Mouse (Mus musculus) adrenal gland, postnatal 0 days (tissue): ENCODE data around the gene Pola2. TPM values are rescaled to one million over a fixed set of nuclear protein-coding genes. Genes with fewer than 3 reads are reported as not detected.

ENCODE experiments used
- polyA plus RNA-seq: library from polyadenylated mRNA; unstranded; fragments of >200 nt; fragmentation: Nextera tagmentation; extraction: Ambion mirVana; gene quantifications from 2 replicates; pipeline ENCODE4 v1.2.1, GENCODE M21; 2015

Gene Pola2
- polyA plus RNA-seq, result 19.6 and 27.3 TPM in 2 replicates

DNA sequence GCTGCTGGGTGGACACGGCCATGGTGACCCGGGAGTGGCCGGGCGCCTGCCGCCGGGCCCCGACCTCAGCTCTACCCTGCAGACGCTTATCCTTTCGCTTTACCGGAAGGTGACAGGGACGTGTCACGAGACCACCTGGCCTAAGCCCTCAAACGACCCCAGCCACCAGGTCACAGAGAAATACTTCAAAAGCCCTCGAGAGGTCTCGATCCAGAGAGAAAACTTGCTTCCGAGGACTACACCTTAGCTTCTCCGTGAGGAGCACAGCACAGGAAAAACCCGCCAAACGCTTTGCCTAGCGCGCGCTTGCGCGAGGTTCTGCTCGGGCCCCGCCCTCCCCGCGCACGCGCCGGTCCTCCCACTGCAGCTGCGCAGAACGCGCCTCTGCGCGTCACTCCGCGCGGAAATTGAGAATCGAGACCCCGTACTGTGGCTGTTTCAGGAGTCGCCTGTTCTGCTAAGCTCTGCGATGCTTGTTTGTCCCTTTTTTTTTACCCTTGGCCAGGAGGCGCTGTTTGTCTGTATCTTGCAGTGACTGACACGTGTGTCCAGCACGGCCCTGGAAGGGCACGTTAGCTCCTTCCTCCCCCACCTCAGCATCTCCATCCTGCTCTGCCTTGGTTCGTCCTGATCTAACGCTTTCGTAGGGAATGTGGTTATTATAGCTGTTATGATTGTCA is at the start of gene Pola2:
Gene Pola2, minus strand, starts transcription at position 320 of the 680 bp plus-strand sequence.

DNA sequence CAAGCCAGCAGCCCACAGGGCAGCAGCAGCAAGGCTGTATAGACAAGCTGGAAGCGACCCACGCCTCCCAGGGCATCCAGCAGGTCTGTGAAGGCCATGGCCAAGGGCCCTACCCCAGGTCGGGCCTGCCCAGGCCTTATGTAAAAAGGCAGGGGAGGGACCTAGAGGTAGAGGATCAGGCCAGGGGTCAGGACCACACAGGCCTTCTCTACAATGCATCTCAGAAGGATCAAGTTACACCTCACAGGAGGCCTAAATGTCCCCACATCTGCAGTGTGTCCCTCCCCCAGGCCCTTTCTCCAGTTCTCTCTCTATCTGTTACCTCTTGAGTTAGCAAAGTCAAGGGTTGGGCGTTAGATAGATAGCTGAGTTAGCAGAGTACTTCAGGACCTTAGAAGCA is 22.0 kb upstream of the Pola2 start, which contains the start of gene Slc22a20:
Gene Slc22a20, minus strand, starts transcription at position 101 of the 400 bp plus-strand sequence.

DNA sequence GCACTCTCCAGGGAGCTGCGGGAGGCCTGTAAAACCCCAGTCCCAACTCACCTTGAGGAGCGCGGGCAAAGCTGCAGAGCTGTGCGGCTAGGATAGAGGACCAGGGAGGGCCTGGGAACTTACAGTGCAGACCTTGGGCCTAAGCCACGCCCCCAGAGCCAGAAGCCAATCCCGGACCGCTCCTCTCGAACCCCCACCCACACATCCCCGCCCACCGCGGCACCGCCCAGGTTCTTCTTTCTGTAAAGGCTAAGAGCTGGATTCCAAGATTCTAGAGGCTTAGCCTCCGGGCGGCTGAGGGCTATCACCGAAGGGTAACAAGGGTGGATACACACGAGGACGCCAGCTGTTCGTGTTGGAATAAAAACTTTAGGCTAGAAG is 39.3 kb downstream of the Pola2 start, which contains the start of gene Cdc42ep2:
Gene Cdc42ep2, minus strand, starts transcription at position 104 of the 381 bp plus-strand sequence.

DNA sequence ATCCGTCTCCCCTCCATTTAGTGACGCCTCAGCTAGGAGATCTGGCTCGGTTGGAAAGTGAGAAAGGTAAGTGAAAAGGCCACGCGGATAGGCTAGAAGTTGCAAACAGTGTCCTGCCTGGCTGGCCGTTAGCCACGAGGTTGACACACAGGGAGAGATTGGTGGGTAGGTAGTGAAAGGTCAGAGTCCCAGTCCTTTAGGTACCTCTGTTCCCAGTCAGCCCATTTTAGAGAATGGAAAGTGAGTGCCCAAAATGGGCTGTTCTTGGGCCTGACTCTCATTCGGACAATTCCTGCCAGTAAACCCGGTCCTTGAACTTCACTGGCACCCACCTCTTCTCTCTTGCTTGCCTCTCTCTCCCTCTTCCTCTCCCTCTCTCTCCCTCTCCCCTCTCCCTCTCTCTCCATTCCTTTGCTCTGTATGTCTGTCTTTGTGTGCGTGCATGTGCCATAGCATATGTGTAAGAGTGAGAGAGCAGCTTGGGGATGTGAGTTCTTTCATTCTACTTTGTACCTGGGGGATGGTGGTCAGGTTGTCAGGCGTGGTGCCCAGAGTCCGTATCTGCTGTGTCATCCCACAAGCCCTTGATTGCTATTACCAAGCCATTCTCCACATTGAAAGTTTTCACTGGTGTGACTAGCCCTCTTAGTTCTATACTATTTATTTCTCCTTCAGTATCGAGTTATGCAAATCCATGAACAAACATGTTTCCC is 50.8 kb downstream of the Pola2 start, which contains the start of gene Dpf2:
Gene Dpf2, minus strand, starts transcription at position 4 of the 713 bp plus-strand sequence.

DNA sequence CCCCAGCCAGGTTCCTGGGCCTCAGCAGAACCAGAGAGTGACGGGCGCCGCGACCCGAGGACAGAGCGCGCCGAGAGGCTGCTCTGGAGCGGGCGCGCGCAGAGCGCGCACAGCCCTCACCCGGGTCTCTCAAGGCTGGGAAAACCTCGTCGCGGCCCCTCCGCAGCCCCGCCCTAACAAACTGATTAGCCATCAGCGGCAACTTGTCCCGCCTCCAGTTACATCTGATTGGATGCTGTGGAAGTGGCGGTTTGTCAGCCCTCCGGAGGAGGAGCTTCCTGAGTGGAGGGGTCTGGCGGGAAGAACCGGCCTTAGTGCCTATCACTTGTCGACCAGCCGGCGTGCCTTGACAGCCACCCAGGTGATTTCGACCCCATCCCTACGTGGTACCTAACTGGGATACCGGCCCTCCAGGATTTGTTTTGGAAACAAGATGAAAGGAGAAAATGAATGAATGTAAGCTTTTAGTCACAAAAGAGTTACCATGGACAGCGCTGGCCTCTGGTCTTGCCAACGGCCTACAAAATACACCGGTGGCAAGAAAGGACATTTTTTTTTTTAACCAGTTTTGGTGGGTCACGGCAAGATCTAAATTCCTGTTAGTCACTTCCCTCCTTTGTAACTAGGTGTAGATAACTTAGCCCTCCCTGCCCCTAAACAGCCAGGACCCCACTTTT is 69.9 kb downstream of the Pola2 start, which contains the start of gene Tigd3:
Gene Tigd3, minus strand, starts transcription at position 148 of the 677 bp plus-strand sequence.

Other genes with a start within 250 kb of the Pola2 start
- gene Ehbp1l1, start 237.9 kb downstream of the Pola2 start, polyA plus RNA-seq, result 20.3 and 23.5 TPM in 2 replicates
- 86.7 and 91.8 TPM in 2 replicates for gene Fam89b, start 234.5 kb downstream of the Pola2 start, polyA plus RNA-seq
- gene Ltbp3, start 223.3 kb downstream of the Pola2 start, polyA plus RNA-seq, result 50.6 and 57.0 TPM in 2 replicates
- gene Scyl1, start 192.8 kb downstream of the Pola2 start, polyA plus RNA-seq, result 50.3 and 69.4 TPM in 2 replicates
- 19.3 and 42.3 TPM in 2 replicates for gene Frmd8, start 88.9 kb downstream of the Pola2 start, polyA plus RNA-seq
- 9.9 and 23.2 TPM in 2 replicates for gene Slc25a45, start 86.4 kb downstream of the Pola2 start, polyA plus RNA-seq
- gene Tigd3, start 70.1 kb downstream of the Pola2 start, polyA plus RNA-seq, result 2.2 and 3.1 TPM in 2 replicates
- gene Dpf2, start 51.2 kb downstream of the Pola2 start, polyA plus RNA-seq, result 52.8 and 74.8 TPM in 2 replicates
- gene Cdc42ep2, start 39.4 kb downstream of the Pola2 start, polyA plus RNA-seq, result 10.5 and 12.6 TPM in 2 replicates
- gene Slc22a20, start 21.9 kb upstream of the Pola2 start, polyA plus RNA-seq, result not detected in 2 replicates
- gene Capn1, start 51.7 kb upstream of the Pola2 start, polyA plus RNA-seq, result 13.9 and 14.2 TPM in 2 replicates
- gene Syvn1, start 82.4 kb upstream of the Pola2 start, polyA plus RNA-seq, result 20.3 and 29.1 TPM in 2 replicates
- gene Mrpl49, start 93.6 kb upstream of the Pola2 start, polyA plus RNA-seq, result 47.4 and 63.4 TPM in 2 replicates
- gene Fau, start 93.6 kb upstream of the Pola2 start, polyA plus RNA-seq, result 839 and 888 TPM in 2 replicates
- gene Znhit2, start 97.0 kb upstream of the Pola2 start, polyA plus RNA-seq, result 35.7 and 47.8 TPM in 2 replicates
- gene Tm7sf2, start 104.2 kb upstream of the Pola2 start, polyA plus RNA-seq, result 14.7 and 17.7 TPM in 2 replicates
- 44.2 and 52.3 TPM in 2 replicates for gene Vps51, start 113.0 kb upstream of the Pola2 start, polyA plus RNA-seq
- gene Tmem262, start 115.8 kb upstream of the Pola2 start, polyA plus RNA-seq, result not detected in 2 replicates
- gene Gm28374, start 118.1 kb upstream of the Pola2 start, polyA plus RNA-seq, result 0.28 and 0.91 TPM in 2 replicates
- gene Zfpl1, start 120.8 kb upstream of the Pola2 start, polyA plus RNA-seq, result 47.0 and 62.8 TPM in 2 replicates
- 8.0 and 9.5 TPM in 2 replicates for gene Cdca5, start 120.8 kb upstream of the Pola2 start, polyA plus RNA-seq
- 0.41 TPM in 1 of 2 replicates, not detected in the other for gene AC131692.1, start 130.2 kb upstream of the Pola2 start, polyA plus RNA-seq
- gene Naaladl1, start 141.6 kb upstream of the Pola2 start, polyA plus RNA-seq, result 0.28 and 0.61 TPM in 2 replicates
- gene Sac3d1, start 154.4 kb upstream of the Pola2 start, polyA plus RNA-seq, result 28.5 and 29.2 TPM in 2 replicates
- gene Snx15, start 164.1 kb upstream of the Pola2 start, polyA plus RNA-seq, result 21.4 and 22.6 TPM in 2 replicates
- 0.47 and 0.60 TPM in 2 replicates for gene Batf2, start 176.8 kb upstream of the Pola2 start, polyA plus RNA-seq
- gene Arl2, start 177.3 kb upstream of the Pola2 start, polyA plus RNA-seq, result 101 and 106 TPM in 2 replicates
- 0.46 and 0.73 TPM in 2 replicates for gene Majin, start 220.2 kb upstream of the Pola2 start, polyA plus RNA-seq